Mouse (Mus musculus): Measurements from ENCODE around the gene Otud1. TPM values are rescaled to one million over a fixed set of nuclear protein-coding genes. Genes with fewer than 3 reads are reported as not detected.
A peak's percentile ranks its signal among the peaks of the same experiment; 100 is the strongest.

The Otud1 gene
- polyA plus RNA-seq, 1 experiment from 2014 or later = 16.4 TPM

DNA sequence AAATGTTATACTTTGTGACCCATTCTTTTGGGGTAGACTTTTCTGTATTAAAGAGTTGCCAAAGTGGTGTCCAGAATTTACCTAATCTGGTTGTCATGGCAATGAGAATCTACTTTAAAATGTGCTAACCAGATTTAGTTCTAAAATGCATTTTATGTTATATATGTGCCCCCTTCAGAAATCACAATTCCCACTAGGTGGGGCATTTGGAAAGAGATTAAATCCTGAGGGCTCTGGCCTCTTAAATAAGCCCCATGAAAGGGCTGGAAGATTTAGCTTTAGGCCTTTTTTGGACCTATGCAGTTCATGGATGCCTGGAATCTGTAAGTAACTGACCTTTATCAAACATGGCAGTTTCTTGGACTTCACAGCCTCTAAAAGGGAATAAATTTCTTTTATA is 3.3 kb downstream of the Otud1 start:
- Histone ChIP-seq H3K4me3 (ENCODE audit: control insufficient read depth in 1 of 2, insufficient read depth in 1 of 2, low read depth in 1 of 2, low read length in 2 of 2) (peak overlapping the region; percentile 13 to 95; a peak in 3 of 4 replicates), H3K4me2 (ENCODE audit: low read length) (peak overlapping the region; percentile 79), H3K4me1 (ENCODE audit: control insufficient read depth in 2 of 2, insufficient read depth in 2 of 2, low read length in 2 of 2) (peaks cover 7 to 26% of the 10 kb centered on the region in 2 experiments), H3K27me3 (ENCODE audit: control insufficient read depth, insufficient read depth, low read length) (no peaks in the 10 kb centered on the region), H3K9ac (ENCODE audit: low read length) (peak overlapping the region; percentile 97), H3K27ac (replicated peaks in 1 of 2; ENCODE audit: control insufficient read depth in 1 of 2, insufficient read depth in 1 of 2, low read depth in 2 of 2, low read length in 2 of 2) (no peak overlapping the region), H3K36me3 (ENCODE audit: control insufficient read depth, insufficient read depth, low read length) (no peaks in the 10 kb centered on the region), H3K9me3 (ENCODE audit: control insufficient read depth, low read length) (no peaks in the 10 kb centered on the region)
- no peak for ATAC-seq (ENCODE audit: insufficient number of reproducible peaks, insufficient read depth, low FRiP score, low read depth)

DNA sequence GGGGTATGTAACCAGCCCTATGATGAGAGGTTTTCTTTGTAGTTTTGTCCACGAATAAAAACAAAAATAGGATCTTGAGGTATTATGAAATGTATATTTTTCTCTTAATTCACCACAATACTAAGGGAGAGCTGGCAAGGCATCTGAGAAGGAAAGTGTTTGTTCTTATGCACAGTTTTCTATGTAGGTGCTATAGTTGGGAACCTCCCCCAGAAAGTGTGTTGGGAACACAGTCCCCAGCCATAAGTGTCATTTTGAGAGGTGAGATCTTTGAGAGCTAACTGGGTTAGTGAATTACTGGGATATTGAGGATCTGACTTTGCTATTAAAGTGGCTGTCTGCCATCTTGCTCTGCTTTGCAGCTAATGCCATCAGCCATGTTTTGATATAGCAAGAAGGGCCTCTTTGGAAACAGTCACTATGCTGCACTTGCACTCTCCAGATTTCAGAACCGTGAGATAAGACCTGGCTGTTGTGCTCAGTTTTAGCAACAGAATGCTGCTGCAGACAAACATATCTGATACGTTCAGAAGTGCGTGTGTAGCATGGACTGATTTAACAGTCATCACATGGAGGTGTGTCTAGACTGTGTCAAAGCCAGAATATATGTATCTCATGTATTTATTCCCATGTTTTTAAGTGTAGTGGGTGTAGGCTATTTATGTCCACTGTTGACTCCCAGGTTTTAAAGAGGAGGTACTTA is 5.7 kb downstream of the Otud1 start:
- Histone ChIP-seq H3K4me1 (ENCODE audit: control insufficient read depth in 2 of 2, insufficient read depth in 2 of 2, low read length in 2 of 2) (peaks cover 12 to 37% of the 10 kb centered on the region in 2 experiments), H3K4me3 (ENCODE audit: control insufficient read depth in 1 of 2, insufficient read depth in 1 of 2, low read depth in 1 of 2, low read length in 2 of 2) (no peak overlapping the region), H3K4me2 (ENCODE audit: low read length) (peak overlapping the region; percentile 79), H3K27ac (replicated peaks in 1 of 2; ENCODE audit: control insufficient read depth in 1 of 2, insufficient read depth in 1 of 2, low read depth in 2 of 2, low read length in 2 of 2) (peak overlapping the region; percentile 64 to 74), H3K27me3 (ENCODE audit: control insufficient read depth, insufficient read depth, low read length) (no peaks in the 10 kb centered on the region), H3K9ac (ENCODE audit: low read length) (no peak overlapping the region), H3K9me3 (ENCODE audit: control insufficient read depth, low read length) (no peaks in the 10 kb centered on the region), H3K36me3 (ENCODE audit: control insufficient read depth, insufficient read depth, low read length) (no peaks in the 10 kb centered on the region)
- peak; percentile 87 for ATAC-seq (ENCODE audit: insufficient number of reproducible peaks, insufficient read depth, low FRiP score, low read depth)
- 20% methylated on average over 4 of the region's 4 CpGs for WGBS

DNA sequence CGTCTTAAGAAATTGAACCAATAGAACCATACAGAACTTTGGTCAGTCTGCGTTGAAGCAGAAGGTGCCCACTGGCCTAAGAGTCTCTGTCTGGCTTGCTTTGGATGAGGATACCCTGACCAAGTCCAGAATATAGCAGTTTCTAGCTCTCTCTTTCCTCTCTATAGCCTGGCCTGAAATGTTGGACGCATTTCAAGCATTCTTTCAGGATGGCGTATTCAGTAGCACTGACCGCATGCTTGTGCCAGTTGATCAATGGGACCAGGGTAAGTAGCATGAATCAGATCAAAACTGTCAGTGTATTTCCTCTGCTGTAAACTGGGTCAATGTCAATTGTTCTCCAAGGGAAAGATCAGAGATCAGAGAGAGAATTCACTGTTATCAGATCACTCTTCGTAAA is 6.6 kb downstream of the Otud1 start:
- 29% methylated on average over 6 of the region's 6 CpGs for WGBS
- no peak overlapping the region for H3K9ac ChIP-seq (ENCODE audit: low read length)
- H3K4me1 ChIP-seq (ENCODE audit: control insufficient read depth in 2 of 2, insufficient read depth in 2 of 2, low read length in 2 of 2) = peaks cover 12 to 37% of the 10 kb centered on the region in 2 experiments
- H3K4me2 ChIP-seq (ENCODE audit: low read length) = peak overlapping the region; percentile 46
- H3K27me3 ChIP-seq (ENCODE audit: control insufficient read depth, insufficient read depth, low read length) = no peaks in the 10 kb centered on the region
- H3K4me3 ChIP-seq (ENCODE audit: control insufficient read depth in 1 of 2, insufficient read depth in 1 of 2, low read depth in 1 of 2, low read length in 2 of 2) = no peak overlapping the region
- 0 out of 2 replicates have a peak, but pooled peaks have one; percentile 44 for ATAC-seq (ENCODE audit: insufficient number of reproducible peaks, insufficient read depth, low FRiP score, low read depth)
- H3K36me3 ChIP-seq (ENCODE audit: control insufficient read depth, insufficient read depth, low read length) = no peaks in the 10 kb centered on the region
- H3K9me3 ChIP-seq (ENCODE audit: control insufficient read depth, low read length) = no peaks in the 10 kb centered on the region
- H3K27ac ChIP-seq (replicated peaks in 1 of 2; ENCODE audit: control insufficient read depth in 1 of 2, insufficient read depth in 1 of 2, low read depth in 2 of 2, low read length in 2 of 2) = peak overlapping the region; percentile 79 to 81

DNA sequence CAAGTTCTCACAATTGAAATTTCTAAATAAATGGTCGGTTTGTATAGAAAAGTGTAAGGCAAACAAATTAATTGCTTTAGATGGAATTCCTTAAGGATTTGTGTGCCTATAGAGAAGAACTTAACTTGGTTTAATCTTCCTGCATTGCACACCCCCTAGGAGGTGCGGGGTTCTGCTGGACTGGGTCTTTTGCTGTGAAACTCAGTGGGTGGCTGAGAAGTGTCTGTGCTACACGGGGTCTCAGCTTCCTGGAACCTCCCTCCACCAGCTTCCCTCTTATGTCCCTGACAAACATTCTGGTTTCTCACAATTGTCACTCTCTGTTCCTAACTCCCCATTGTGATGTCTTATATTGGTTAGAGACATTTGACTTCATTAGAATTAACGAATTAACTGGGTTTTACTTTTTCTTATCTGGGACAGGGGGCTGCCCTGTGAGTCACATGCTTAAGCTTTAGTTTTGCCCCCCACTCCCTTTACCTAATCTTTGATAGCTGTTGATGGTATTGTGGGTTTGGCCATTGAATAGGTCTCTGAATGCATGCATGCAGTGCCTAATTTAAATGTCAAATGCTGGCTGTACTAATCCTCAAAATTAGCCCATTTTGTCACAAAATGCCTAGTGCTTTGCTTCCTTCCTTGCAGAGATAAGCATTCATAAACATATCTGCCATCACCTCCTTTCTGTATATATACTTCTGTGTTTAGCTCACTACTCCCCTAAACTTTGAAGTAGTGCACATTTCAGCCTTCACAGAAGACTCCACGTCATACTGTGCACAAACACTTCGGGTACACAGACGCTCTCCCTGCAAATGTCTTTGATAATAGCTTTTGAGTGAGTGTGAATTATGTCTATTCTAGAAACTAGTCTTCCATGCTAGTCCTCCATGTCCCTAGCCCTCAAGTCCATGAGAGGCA is 7.3 kb downstream of the Otud1 start:
- no peak for ATAC-seq (ENCODE audit: insufficient number of reproducible peaks, insufficient read depth, low FRiP score, low read depth)
- Histone ChIP-seq H3K27me3 (ENCODE audit: control insufficient read depth, insufficient read depth, low read length) (no peaks in the 10 kb centered on the region), H3K9me3 (ENCODE audit: control insufficient read depth, low read length) (no peaks in the 10 kb centered on the region), H3K4me1 (ENCODE audit: control insufficient read depth in 2 of 2, insufficient read depth in 2 of 2, low read length in 2 of 2) (peaks cover 12 to 37% of the 10 kb centered on the region in 2 experiments), H3K4me3 (ENCODE audit: control insufficient read depth in 1 of 2, insufficient read depth in 1 of 2, low read depth in 1 of 2, low read length in 2 of 2) (no peak overlapping the region), H3K9ac (ENCODE audit: low read length) (no peak overlapping the region), H3K4me2 (ENCODE audit: low read length) (peak overlapping the region; percentile 46; the same call in 1 of the 2 replicates), H3K27ac (replicated peaks in 1 of 2; ENCODE audit: control insufficient read depth in 1 of 2, insufficient read depth in 1 of 2, low read depth in 2 of 2, low read length in 2 of 2) (peak overlapping the region in 1 of 2 experiments; percentile 81; a peak in 2 of 4 replicates), H3K36me3 (ENCODE audit: control insufficient read depth, insufficient read depth, low read length) (no peaks in the 10 kb centered on the region)
- WGBS = 44% methylated on average over 7 of the region's 7 CpGs

DNA sequence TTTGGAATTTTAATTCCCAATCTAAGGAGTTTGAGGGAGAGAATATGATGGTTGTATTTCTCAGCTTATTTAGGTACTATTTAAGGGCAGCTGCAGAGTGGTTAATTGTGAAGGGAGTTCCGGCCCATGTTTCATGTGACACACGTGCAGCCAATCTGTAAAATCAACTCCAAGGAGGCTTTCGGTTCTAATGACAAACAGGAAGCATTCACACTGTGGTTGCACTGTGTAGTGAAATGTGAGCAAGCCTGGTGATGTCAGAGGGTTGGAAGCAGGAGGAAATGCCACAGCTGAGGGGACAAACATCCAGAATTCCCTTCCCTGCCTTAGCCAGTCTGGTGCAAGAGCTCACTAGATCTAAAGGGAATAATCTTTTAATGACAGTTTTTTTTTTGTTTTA is 8.3 kb downstream of the Otud1 start:
- WGBS = 29% methylated on average over 3 of the region's 3 CpGs
- Histone ChIP-seq H3K4me1 (ENCODE audit: control insufficient read depth in 2 of 2, insufficient read depth in 2 of 2, low read length in 2 of 2) (peaks cover 12 to 42% of the 10 kb centered on the region in 2 experiments), H3K27me3 (ENCODE audit: control insufficient read depth, insufficient read depth, low read length) (no peaks in the 10 kb centered on the region), H3K36me3 (ENCODE audit: control insufficient read depth, insufficient read depth, low read length) (no peaks in the 10 kb centered on the region), H3K27ac (replicated peaks in 1 of 2; ENCODE audit: control insufficient read depth in 1 of 2, insufficient read depth in 1 of 2, low read depth in 2 of 2, low read length in 2 of 2) (peak overlapping the region in 1 of 2 experiments; percentile 35; a peak in 1 of 4 replicates), H3K4me2 (ENCODE audit: low read length) (no peak overlapping the region; the same call in 1 of the 2 replicates), H3K9ac (ENCODE audit: low read length) (peak overlapping the region; percentile 44; the same call in 1 of the 2 replicates), H3K4me3 (ENCODE audit: control insufficient read depth in 1 of 2, insufficient read depth in 1 of 2, low read depth in 1 of 2, low read length in 2 of 2) (no peak overlapping the region), H3K9me3 (ENCODE audit: control insufficient read depth, low read length) (no peaks in the 10 kb centered on the region)
- no peak for ATAC-seq (ENCODE audit: insufficient number of reproducible peaks, insufficient read depth, low FRiP score, low read depth)

DNA sequence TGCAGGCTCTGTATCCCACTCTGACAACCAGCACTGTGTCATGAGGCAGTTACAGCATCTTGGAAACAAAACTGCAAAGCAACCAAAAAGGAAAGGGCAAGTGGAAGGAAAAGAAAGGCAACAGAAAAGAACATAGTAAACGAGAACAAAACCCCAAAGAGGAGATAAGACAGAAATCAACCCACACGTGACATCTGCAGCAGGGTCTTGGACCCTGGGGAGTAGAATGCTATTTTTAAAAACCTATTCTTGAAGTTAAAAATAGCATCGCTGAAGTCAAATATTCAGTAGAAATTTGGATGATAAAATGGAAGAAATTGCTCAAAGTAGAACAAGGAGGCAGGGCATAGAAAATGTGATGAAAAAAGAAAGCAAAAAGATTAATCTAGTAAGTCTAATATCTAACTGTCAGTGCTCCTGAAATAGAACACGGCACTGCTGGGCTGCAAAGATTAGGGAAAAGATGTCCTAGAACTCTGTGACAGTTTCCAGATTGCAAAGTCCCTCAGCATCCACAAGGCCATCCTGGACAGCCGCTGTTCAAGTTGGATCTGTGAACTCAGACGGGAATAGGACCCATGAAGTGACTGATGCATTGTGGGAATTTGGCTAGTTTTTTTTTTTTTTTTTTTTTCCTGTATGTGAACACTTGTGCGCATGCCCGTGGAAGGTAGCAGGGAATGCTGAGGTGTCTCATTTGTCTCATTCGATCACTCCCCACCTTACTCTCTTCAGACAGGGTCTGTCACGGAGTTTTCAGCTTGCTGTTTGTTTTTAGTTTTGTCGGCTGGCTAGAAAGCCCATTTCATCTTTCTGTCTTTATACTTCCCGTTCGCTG is 13.5 kb downstream of the Otud1 start:
- Histone ChIP-seq H3K4me3 (ENCODE audit: control insufficient read depth in 1 of 2, insufficient read depth in 1 of 2, low read depth in 1 of 2, low read length in 2 of 2) (no peak overlapping the region), H3K9me3 (ENCODE audit: control insufficient read depth, low read length) (no peaks in the 10 kb centered on the region), H3K4me1 (ENCODE audit: control insufficient read depth in 2 of 2, insufficient read depth in 2 of 2, low read length in 2 of 2) (peaks cover 7 to 23% of the 10 kb centered on the region in 2 experiments), H3K4me2 (ENCODE audit: low read length) (peak overlapping the region; percentile 0), H3K27me3 (ENCODE audit: control insufficient read depth, insufficient read depth, low read length) (no peaks in the 10 kb centered on the region), H3K27ac (replicated peaks in 1 of 2; ENCODE audit: control insufficient read depth in 1 of 2, insufficient read depth in 1 of 2, low read depth in 2 of 2, low read length in 2 of 2) (peak overlapping the region; percentile 1 to 35; a peak in 2 of 4 replicates), H3K36me3 (ENCODE audit: control insufficient read depth, insufficient read depth, low read length) (no peaks in the 10 kb centered on the region), H3K9ac (ENCODE audit: low read length) (no peak overlapping the region; the same call in 1 of the 2 replicates)
- WGBS = 43% methylated on average over 13 of the region's 13 CpGs
- no peak for ATAC-seq (ENCODE audit: insufficient number of reproducible peaks, insufficient read depth, low FRiP score, low read depth)

DNA sequence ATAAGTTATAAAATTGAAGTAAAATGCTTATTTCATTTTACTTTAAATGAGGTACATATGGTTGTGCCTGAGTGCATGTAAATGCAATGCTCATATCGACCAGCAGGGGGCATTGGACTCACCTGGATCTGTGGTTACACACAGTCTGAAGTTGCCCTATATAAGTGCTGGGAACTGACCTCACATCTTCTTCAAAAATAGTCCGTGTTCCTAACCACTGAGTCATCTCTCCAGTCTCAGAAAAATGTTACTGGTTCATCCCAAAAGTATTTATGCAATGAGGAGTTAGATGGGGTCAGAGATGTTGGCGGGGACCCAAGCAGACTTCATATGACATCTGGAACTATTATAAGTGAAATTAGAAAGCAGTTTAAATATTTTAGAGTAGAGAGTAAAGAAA is 25.4 kb downstream of the Otud1 start:
- Histone ChIP-seq H3K27me3 (ENCODE audit: control insufficient read depth, insufficient read depth, low read length) (no peaks in the 10 kb centered on the region), H3K9me3 (ENCODE audit: control insufficient read depth, low read length) (peaks cover 5% of the 10 kb centered on the region; the same call in 1 of the 2 replicates), H3K27ac (replicated peaks in 1 of 2; ENCODE audit: control insufficient read depth in 1 of 2, insufficient read depth in 1 of 2, low read depth in 2 of 2, low read length in 2 of 2) (no peak overlapping the region), H3K4me1 (ENCODE audit: control insufficient read depth in 2 of 2, insufficient read depth in 2 of 2, low read length in 2 of 2) (no peaks in the 10 kb centered on the region), H3K9ac (ENCODE audit: low read length) (no peak overlapping the region), H3K4me2 (ENCODE audit: low read length) (no peak overlapping the region), H3K4me3 (ENCODE audit: control insufficient read depth in 1 of 2, insufficient read depth in 1 of 2, low read depth in 1 of 2, low read length in 2 of 2) (no peak overlapping the region), H3K36me3 (ENCODE audit: control insufficient read depth, insufficient read depth, low read length) (no peaks in the 10 kb centered on the region)
- 48% methylated on average over 3 of the region's 3 CpGs for WGBS
- ATAC-seq (ENCODE audit: insufficient number of reproducible peaks, insufficient read depth, low FRiP score, low read depth) = no peak
